Mouse (Mus musculus) brain, embryonic 14.5 days (tissue): ENCODE data around the gene Prrg2. TPM values are rescaled to one million over a fixed set of nuclear protein-coding genes. Genes with fewer than 3 reads are reported as not detected.

Source experiments
- DNase-seq: peaks from one replicate; pipeline ENCODE4 v3.0.0-alpha.2; 2011; ENCODE audit warnings: low read depth
- CTCF ChIP-seq: fragments of 200-500 bp; IDR thresholded peaks from 2 replicates; pipeline ENCODE4 v1.5.1; 2012; ENCODE audit warnings: inconsistent platforms, mild to moderate bottlenecking, moderate library complexity, borderline replicate concordance; ENCODE audit not compliant: insufficient read depth, insufficient read length; ENCODE audit errors: extremely low read depth
- POLR2A ChIP-seq: fragments of 200-500 bp; IDR thresholded peaks from 2 replicates; pipeline ENCODE4 v1.6.1; 2012; ENCODE audit warnings: mild to moderate bottlenecking, inconsistent platforms, borderline replicate concordance; ENCODE audit not compliant: poor library complexity, insufficient read depth, insufficient read length, severe bottlenecking; ENCODE audit errors: extremely low read depth
- polyA plus RNA-seq: library from polyadenylated mRNA; depleted of rRNA; stranded (reverse); fragments of >200 nt; gene quantifications from 2 replicates; pipeline ENCODE4 v1.2.3, GENCODE M21; 2012

Prrg2 gene
- polyA plus RNA-seq, 1 experiment, result 25.0 TPM

DNA sequence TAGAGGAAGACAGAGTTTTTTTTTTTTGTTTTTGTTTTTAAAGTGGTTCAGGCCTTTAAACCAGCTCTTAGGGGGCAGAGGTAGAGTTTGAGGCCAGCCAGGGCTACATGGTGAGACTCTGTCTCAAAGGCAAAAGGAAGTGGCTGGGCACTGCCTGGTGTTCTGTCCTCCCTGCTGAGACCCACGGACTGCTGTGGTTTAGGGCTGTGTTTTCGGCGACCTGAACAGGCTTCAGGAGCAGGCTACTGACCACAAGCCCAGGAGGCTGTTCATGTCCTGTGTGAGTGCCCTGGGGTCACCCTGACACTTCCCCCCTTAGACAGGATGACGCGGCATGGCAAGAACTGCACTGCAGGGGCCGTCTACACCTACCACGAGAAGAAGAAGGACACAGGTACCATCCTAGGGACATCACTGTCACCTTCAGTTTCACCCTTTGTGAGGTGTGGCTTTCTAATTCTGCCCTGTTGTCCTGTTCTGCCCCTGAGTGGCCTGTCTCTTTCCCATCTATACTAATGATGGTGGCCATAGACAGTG, 10.8 kb upstream of the Prrg2 start:
- DNase-seq, result no peak
- no peak for TF ChIP-seq POLR2A
- no peak for TF ChIP-seq CTCF

DNA sequence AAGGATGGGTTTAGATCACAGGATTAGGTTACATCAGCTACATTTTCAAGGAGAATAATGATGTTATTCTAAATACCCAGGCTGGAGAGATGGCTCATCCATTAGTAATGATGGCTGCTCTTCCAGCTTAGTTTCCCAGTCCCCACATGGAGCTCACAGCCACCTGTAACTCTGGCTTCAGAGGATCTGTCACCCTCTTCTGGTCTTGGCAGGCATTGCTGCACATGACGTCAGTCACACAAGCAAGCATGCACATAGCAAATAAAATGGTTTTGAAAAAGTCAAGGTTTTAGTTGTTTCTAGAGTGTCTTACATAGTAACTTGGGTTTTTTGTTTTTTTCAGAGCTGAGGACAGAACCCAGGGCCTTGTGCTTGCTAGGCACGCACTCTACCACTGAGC, 9.8 kb upstream of the Prrg2 start:
- peak; percentile 37 for DNase-seq
- no peak for TF ChIP-seq POLR2A
- TF ChIP-seq CTCF, result peak; percentile 40; the same call in 1 of the 2 replicates

DNA sequence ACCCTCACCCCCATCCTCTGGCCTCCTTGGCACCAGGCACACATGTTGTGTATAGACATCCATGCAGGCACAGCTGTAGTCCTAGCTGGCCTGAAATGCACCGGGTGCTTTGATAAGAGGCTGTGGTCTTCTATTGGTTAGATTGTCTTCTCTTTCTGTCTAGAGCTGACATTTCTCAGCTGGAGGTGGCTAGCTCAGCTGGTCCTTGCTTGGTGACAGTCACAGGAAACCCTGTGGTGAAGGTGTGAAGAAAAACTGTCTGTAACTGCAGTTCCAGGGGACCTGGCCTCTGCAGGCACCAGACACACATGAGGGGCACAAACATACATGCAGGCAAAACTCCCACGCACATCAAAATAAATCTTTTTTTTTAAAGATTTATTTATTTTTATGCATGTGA, 7.2 kb upstream of the Prrg2 start:
- TF ChIP-seq CTCF (no peak), POLR2A (no peak)
- no peak for DNase-seq

DNA sequence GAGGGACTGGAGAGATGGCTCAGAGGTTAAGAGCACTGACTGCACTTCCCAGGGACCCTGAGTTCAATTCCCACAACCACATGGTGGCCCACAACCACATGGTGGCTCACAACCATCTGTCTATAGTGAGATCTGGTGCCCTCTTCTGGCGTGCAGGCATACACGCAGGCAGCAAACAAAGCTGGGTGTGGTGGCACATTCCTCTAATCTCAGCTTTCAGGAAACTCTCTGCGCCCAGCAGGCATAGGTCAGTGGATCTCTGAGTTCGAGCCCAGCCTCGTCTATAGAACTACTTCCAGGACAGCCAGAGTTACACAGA, 5.5 kb upstream of the Prrg2 start:
- DNase-seq, result peak; percentile 58
- TF ChIP-seq POLR2A, result no peak
- TF ChIP-seq CTCF, result peak; percentile 65

DNA sequence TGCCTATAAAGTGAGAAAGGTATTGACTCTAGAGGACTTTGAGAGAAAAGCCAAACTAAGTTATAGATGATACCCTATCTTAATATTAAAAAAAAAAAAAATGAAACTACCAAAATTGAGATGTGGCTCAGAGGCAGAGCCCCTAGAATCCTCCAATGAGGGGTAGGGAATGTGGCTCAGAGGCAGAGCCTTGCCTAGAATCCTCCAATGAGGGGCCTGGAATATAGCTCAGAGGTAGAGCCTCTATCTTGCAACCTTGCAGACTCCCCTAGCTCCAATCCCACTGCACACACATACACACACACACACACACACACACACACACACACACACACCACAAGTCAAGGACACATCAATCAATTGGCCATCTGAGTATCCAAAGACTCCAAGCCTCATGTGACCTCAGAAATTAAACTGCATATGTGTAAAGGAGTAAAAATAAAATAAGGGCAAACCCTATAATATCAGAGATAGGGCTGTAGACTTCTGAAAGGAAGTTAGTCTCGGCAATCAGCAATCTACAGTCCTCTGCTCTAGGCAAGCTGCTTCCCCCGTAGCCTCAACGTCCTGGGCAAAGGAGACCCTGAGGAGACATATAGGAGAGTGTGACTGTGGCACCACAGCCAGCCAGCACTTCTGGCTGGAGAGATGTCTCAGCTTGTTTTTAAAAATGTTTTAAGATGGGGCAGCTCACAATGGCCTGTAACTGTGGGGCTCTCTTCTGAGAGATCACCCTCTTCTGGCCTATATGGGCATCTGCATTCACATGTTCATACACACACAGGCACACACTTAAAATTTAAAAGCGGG, 4.9 kb upstream of the Prrg2 start:
- DNase-seq, result no peak
- TF ChIP-seq POLR2A, result no peak
- no peak for TF ChIP-seq CTCF

DNA sequence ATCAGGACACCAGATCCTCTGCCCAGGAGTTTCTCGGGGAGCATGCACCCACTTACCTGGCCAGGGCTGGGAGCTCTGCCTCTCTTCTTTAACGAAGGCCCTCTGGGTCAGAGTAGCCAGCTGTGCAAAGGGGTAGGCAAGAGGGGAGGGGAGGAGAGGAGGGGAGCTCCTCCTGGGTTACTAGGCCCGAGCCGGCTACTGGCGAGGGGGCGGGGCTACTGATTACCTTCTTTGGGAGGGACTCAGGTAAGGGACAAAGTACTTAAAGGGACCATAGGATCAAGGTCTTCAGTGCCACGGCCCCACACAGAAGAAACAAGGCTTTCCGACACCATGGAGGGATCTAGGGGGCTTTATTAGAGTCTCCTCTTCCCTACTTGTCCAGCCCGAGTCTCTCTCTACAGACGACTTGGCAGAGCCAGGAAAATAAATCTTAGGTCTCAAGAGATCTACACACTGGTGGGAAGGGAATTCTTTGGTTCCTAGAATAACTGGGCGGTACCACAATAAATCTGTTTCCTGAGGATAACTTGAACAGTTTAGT, 873 bp downstream of the Prrg2 start:
- DNase-seq, result no peak

DNA sequence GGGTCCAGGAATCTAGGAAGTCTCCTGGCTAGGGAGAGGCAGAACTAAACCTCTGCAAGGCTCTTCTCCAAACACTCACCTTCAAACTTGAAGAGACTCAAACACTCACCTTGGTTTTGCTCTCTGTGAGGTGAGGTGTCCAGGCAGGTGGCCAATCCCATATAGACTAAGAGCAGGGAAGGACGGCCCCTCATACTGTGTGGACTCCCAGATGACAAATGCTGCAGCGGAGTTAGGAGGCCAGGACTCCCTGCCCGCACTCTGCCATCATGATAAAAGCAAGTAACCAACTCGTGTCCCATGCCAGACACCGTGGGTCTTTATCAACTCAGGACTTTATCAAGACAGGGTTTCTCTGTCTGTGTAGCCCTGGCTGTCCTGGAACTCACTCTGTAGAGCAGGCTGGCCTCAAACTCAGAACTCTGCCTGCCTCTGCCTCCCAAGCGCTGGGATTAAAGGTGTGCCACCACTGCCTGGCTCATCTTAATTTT, 1.8 kb downstream of the Prrg2 start:
- no peak for DNase-seq
- TF ChIP-seq POLR2A (no peak), CTCF (no peak)

More for the DNA sequence above, 873 bp downstream of the Prrg2 start:
- no peak for TF ChIP-seq CTCF
- TF ChIP-seq POLR2A, result no peak

DNA sequence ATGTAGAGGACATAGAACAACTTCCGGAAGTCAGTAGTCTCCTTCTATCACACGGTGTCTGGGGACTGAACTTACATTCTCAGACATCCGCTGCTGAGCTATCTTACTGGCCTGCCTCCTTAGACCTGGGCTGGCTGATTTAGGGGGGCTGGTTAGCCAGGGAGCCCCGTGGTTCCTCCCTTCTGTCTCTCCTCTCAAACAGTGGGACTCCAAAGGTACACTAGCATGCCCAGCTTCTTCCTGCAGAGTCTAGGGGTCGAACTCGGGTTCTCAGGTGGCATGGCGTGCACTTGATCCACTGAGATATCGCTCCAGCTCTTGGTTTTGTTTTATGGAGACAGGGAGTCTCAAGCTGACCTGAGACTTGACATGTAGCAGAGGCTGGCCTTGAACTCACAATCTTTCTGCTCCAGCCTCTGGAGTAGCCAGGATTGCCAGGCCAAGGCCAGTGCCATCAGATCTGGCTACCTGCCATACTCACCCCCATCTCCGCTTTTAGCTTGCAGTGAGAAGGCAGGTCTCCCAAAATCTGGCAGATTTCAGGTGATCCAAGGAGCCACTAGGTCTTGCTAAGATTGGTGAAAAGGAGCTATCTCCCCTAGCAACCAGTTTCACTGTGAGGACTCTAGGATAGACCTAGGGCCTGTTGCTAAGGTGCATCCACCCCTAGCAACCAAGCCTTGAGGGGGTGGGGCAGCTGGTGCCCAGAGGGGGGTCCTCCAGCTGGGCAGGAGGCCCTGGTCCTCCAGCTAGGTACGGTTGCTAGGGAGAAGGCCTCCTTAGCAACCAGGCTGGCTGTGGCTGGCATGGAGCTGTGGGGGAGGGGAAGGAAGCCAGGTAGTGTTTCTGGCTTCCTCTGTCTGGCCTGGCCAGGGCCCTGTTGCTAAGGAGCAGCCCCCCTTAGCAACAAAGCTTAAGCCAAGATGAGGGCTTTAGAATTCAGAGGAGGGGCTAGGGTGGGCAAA, 3.6 kb downstream of the Prrg2 start:
- DNase-seq, result peak; percentile 75
- TF ChIP-seq CTCF (no peak), POLR2A (no peak)

DNA sequence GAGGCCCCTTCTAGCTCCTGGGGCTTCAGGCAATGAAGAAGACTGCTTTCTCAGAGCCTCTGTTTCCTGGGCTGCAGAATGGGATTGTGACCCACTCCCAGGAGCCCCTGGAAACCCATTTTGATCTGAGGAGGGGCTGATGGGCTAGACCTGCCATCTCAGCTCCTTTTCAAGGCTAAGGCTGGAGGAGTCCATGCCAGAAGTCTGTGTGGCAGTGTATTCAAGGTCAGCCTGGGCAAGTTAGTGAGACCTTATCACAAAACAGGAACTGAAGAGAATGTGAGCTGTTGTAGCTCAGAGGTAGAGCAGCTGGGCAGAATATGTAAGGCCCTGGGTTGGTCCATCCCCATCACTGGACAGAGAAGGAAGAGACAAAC, 5.5 kb downstream of the Prrg2 start:
- DNase-seq, result no peak
- TF ChIP-seq CTCF (no peak), POLR2A (no peak)

DNA sequence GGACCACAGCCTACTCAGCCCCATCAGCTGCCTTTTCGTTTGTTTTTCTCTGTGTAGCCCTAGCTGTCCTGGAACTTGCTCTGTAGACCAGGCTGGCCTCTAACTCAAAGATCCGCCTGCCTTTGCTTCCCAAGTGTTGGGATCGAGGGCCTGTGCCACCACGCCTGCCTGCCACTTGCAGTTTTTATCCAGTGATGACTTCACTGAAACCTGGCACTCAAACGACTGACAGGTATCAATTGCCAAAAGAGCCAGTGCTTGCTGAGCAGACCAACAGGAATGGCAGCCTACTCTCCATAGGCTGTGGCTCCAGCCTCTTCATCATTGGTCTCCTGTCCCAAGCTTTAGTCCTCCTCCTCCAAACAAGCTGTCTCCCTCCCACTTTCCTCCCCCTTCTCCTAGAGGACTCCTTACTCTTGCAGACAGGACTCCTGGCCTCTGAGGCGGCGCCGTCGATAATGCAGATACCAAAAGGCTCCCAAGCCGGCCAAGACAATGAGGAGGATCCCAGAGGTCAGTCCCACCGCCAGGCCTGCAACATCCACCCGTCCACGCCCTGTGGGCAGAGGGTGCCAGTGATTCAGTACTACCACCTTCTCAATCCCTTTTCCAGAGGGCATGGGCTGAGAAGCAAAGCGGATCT, 6.0 kb downstream of the Prrg2 start:
- DNase-seq, result no peak
- TF ChIP-seq POLR2A, result no peak
- TF ChIP-seq CTCF, result no peak
